Mouse (Mus musculus): ENCODE data around the gene Fntb. TPM values are rescaled to one million over a fixed set of nuclear protein-coding genes. Genes with fewer than 3 reads are reported as not detected.

Fntb gene
- polyA plus RNA-seq, 1 experiment from 2014 or later, result 42.3 TPM

DNA sequence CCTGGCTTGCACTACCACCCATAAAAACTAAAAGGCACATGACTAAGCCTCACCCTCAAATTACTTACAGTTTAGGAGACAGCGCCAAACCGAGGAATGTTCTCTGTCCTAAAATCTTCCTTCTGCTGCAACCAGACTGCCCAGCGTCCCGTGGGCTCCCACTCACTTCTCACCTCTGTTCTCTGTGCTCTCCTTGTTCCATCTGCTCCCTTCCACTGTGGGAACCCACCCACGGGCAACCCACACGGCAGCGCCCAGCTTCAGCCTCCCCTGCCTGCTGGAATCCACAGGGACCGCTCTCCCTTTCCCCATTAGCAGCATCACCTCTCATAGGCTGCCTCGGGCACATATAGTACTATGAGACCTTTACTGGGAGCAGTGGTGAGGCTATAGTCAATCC is 53.5 kb downstream of the Fntb start:
- no peak for ATAC-seq (ENCODE audit: low FRiP score, low TSS enrichment)
- Histone ChIP-seq H3K4me2 (replicated peaks; ENCODE audit: low read depth, low read length) (no peak overlapping the region), H3K4me1 (ENCODE audit: control insufficient read depth, insufficient read depth, low read length) (peaks cover 5% of the 10 kb centered on the region; the same call in 1 of the 2 replicates), H3K9me3 (ENCODE audit: control insufficient read depth, low read length) (no peaks in the 10 kb centered on the region), H3K27me3 (ENCODE audit: control insufficient read depth, insufficient read depth, low read length) (peaks cover 19% of the 10 kb centered on the region), H3K27ac (ENCODE audit: low read depth, low read length) (no peak overlapping the region), H3K9ac (ENCODE audit: low read depth, low read length) (no peak overlapping the region), H3K4me3 (ENCODE audit: low read length) (no peak overlapping the region), H3K36me3 (ENCODE audit: control insufficient read depth, insufficient read depth, low read length) (no peaks in the 10 kb centered on the region)
- whole genome bisulfite sequencing, result 73% methylated on average over 9 of the region's 9 CpGs

DNA sequence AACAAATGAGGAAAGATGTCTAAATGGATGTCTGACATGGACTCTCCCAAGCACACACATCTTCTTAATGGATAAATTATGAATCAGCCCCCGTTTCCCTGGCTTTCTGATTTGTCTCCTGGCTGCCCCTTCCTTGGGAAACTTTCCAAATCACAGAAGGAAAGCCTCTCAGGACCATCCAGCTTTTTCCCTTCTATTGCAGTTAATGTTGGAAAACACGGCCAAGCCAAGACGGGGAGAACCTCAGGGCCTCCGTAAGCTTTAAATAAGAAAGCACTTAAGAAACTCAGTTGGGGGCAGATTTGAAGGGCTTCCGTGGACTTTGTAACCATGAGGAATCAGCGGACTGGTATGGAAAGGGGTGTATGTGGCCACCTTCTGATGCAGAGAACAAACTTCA is 54.4 kb downstream of the Fntb start:
- Histone ChIP-seq H3K36me3 (ENCODE audit: control insufficient read depth, insufficient read depth, low read length) (no peaks in the 10 kb centered on the region), H3K9me3 (ENCODE audit: control insufficient read depth, low read length) (no peaks in the 10 kb centered on the region), H3K27me3 (ENCODE audit: control insufficient read depth, insufficient read depth, low read length) (peaks cover 19% of the 10 kb centered on the region), H3K4me1 (ENCODE audit: control insufficient read depth, insufficient read depth, low read length) (peaks cover 5% of the 10 kb centered on the region; the same call in 1 of the 2 replicates), H3K4me2 (replicated peaks; ENCODE audit: low read depth, low read length) (no peak overlapping the region), H3K9ac (ENCODE audit: low read depth, low read length) (no peak overlapping the region), H3K4me3 (ENCODE audit: low read length) (no peak overlapping the region), H3K27ac (ENCODE audit: low read depth, low read length) (no peak overlapping the region)
- 68% methylated on average over 6 of the region's 6 CpGs for WGBS
- no peak for ATAC-seq (ENCODE audit: low FRiP score, low TSS enrichment)

DNA sequence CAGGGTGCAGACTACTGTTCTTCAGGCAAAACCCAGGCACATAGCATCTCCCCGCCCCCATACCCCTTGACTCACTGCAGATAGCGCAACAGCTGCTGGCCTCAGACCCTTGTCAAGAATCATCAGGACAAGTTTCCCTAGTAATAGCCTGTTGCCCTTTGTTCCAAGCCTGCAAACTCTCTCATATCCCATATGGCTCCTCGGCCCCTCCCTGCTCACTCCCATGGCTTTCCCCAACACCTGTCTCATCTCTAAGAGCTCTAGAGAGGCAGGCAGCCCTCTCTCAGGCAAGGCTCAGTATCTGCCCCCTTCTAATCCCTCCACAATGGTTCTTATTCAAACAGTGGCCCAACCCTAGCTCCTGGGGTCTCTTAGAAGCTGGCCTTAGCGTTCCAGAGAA is 55.2 kb downstream of the Fntb start:
- Histone ChIP-seq H3K27ac (ENCODE audit: low read depth, low read length) (no peak overlapping the region), H3K4me2 (replicated peaks; ENCODE audit: low read depth, low read length) (no peak overlapping the region), H3K4me1 (ENCODE audit: control insufficient read depth, insufficient read depth, low read length) (peaks cover 5% of the 10 kb centered on the region; the same call in 1 of the 2 replicates), H3K36me3 (ENCODE audit: control insufficient read depth, insufficient read depth, low read length) (no peaks in the 10 kb centered on the region), H3K27me3 (ENCODE audit: control insufficient read depth, insufficient read depth, low read length) (peaks cover 19% of the 10 kb centered on the region), H3K4me3 (ENCODE audit: low read length) (no peak overlapping the region), H3K9me3 (ENCODE audit: control insufficient read depth, low read length) (no peaks in the 10 kb centered on the region), H3K9ac (ENCODE audit: low read depth, low read length) (no peak overlapping the region)
- ATAC-seq (ENCODE audit: low FRiP score, low TSS enrichment), result no peak
- WGBS, result 42% methylated on average over 4 of the region's 4 CpGs

DNA sequence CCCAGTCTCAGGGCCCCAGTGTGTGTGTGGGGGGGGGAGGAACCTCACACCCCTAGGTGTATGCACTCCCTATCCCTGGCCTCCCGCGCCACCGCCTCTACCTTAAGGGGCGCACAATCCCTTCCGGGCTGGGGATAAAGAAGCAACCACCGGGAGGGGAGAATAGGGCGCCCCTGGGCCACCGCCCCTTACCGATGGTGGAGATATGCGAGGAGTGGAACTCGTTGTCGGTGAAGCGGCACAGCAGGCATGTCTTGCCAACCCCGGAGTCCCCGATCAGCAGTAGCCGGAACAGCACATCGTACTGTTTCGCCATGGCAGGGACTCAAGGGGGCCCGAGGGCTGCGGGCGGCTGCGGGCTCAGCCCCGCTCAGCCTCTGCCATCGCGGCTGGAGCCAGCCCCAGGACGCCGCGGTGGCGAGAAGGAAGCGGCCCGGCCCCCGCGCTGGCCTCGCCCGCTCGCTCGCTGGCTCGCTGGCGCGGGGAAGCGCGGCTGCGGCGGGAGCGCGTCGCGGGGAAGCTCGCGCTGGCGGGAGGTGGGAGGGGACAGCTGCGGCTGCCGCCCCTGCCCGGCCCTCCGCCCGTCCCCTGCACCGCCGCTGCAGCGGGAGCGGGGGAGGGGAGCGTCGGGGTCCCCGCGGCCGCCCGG is 56.7 kb downstream of the Fntb start:
- Histone ChIP-seq H3K36me3 (ENCODE audit: control insufficient read depth, insufficient read depth, low read length) (no peaks in the 10 kb centered on the region), H3K9me3 (ENCODE audit: control insufficient read depth, low read length) (no peaks in the 10 kb centered on the region), H3K9ac (ENCODE audit: low read depth, low read length) (peak overlapping the region; percentile 79), H3K4me1 (ENCODE audit: control insufficient read depth, insufficient read depth, low read length) (peaks cover 5% of the 10 kb centered on the region; the same call in 1 of the 2 replicates), H3K27ac (ENCODE audit: low read depth, low read length) (no peak overlapping the region), H3K27me3 (ENCODE audit: control insufficient read depth, insufficient read depth, low read length) (peaks cover 19% of the 10 kb centered on the region), H3K4me2 (replicated peaks; ENCODE audit: low read depth, low read length) (peak overlapping the region; percentile 98), H3K4me3 (ENCODE audit: low read length) (peak overlapping the region; percentile 70)
- 1% methylated on average over 49 of the region's 66 CpGs for WGBS
- ATAC-seq (ENCODE audit: low FRiP score, low TSS enrichment), result peak; percentile 69

DNA sequence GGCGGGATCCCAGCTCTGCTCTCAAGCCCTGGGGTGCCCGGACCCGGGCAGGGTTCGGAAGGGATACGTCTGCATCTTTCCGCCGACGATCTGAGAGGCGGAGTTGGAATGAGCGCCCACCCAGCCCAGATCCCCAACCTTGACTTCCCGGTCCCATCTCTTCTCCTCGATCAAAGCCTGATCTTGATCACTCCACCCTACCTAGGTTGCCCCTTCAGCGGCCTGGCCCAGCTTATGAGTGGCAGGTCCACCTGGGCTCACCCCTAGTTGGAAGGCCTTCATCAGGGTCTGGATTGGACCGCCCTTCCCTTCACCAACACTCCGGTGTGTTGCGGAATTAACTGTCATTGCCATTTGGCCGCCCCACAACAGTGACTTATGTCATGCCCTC is 57.3 kb downstream of the Fntb start, which contains the start of gene Rab15:
Gene Rab15 (minus strand): TSS at position 258 of the 391 bp plus-strand sequence.
- no peak within 1 kb of the TSS for H3K27ac ChIP-seq (ENCODE audit: low read depth, low read length)
- H3K36me3 ChIP-seq (ENCODE audit: control insufficient read depth, insufficient read depth, low read length), result no peaks in the 10 kb centered on the region
- H3K9me3 ChIP-seq (ENCODE audit: control insufficient read depth, low read length), result no peaks in the 10 kb centered on the region
- peak within 1 kb of the TSS; percentile 79 for H3K9ac ChIP-seq (ENCODE audit: low read depth, low read length)
- WGBS, result 3% methylated on average over 15 of the region's 17 CpGs
- H3K27me3 ChIP-seq (ENCODE audit: control insufficient read depth, insufficient read depth, low read length), result peaks cover 19% of the 10 kb centered on the region
- H3K4me3 ChIP-seq (ENCODE audit: low read length), result peak within 1 kb of the TSS; percentile 70
- peak; percentile 37 for ATAC-seq (ENCODE audit: low FRiP score, low TSS enrichment)
- H3K4me1 ChIP-seq (ENCODE audit: control insufficient read depth, insufficient read depth, low read length), result peaks cover 5% of the 10 kb centered on the region; the same call in 1 of the 2 replicates
- peak within 1 kb of the TSS; percentile 98 for H3K4me2 ChIP-seq (replicated peaks; ENCODE audit: low read depth, low read length)

DNA sequence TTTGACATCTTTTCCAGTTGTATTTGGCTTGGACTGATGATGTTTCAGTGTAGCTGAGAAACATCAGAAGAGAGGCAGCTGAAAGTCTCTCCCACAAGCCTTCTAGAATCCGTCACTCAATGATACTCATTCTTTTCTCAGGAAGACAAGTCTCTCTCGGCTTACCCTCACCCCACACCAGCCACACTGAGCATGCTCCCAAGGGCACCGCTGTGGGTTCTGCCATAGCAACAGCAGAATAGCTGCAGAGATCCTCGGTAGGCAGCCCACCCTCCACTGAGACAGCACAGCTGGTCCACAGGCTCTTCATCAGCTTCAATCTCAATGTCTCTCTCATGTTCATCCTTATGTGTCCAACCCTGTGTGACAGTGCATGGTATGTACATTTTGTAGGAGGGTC is 59.9 kb downstream of the Fntb start:
- no peaks in the 10 kb centered on the region for H3K9me3 ChIP-seq (ENCODE audit: control insufficient read depth, low read length)
- ATAC-seq (ENCODE audit: low FRiP score, low TSS enrichment), result no peak
- no peak overlapping the region for H3K4me3 ChIP-seq (ENCODE audit: low read length)
- H3K27me3 ChIP-seq (ENCODE audit: control insufficient read depth, insufficient read depth, low read length), result peaks cover 19% of the 10 kb centered on the region
- H3K4me2 ChIP-seq (replicated peaks; ENCODE audit: low read depth, low read length), result no peak overlapping the region
- H3K36me3 ChIP-seq (ENCODE audit: control insufficient read depth, insufficient read depth, low read length), result no peaks in the 10 kb centered on the region
- 70% methylated on average over 4 of the region's 4 CpGs for WGBS
- no peak overlapping the region for H3K9ac ChIP-seq (ENCODE audit: low read depth, low read length)
- no peak overlapping the region for H3K27ac ChIP-seq (ENCODE audit: low read depth, low read length)
- peaks cover 5% of the 10 kb centered on the region; the same call in 1 of the 2 replicates for H3K4me1 ChIP-seq (ENCODE audit: control insufficient read depth, insufficient read depth, low read length)

DNA sequence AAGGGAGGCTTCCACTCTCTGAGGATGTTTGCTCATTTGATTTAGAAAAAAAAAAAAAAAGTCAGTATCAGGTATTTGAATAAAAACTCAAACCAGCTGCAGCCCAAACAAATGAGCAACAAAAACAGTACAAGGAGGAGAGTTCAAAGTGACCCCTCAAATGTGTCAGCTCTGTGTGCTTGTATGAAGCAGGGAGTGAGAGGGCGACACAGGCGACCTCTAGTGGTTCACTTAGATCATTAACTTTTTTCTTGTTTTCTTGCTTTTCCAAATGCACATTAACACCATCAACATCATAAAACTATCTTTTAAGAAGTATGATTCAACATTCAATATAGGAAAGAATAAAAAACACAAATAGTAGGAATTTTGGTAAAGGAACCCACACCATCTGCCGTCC is 67.3 kb downstream of the Fntb start:
- H3K27ac ChIP-seq (ENCODE audit: low read depth, low read length), result no peak overlapping the region
- no peak overlapping the region for H3K9ac ChIP-seq (ENCODE audit: low read depth, low read length)
- H3K9me3 ChIP-seq (ENCODE audit: control insufficient read depth, low read length), result no peaks in the 10 kb centered on the region
- H3K4me2 ChIP-seq (replicated peaks; ENCODE audit: low read depth, low read length), result no peak overlapping the region
- no peaks in the 10 kb centered on the region for H3K36me3 ChIP-seq (ENCODE audit: control insufficient read depth, insufficient read depth, low read length)
- WGBS, result 6% methylated on average over 3 of the region's 3 CpGs
- no peaks in the 10 kb centered on the region for H3K4me1 ChIP-seq (ENCODE audit: control insufficient read depth, insufficient read depth, low read length)
- no peak for ATAC-seq (ENCODE audit: low FRiP score, low TSS enrichment)
- H3K27me3 ChIP-seq (ENCODE audit: control insufficient read depth, insufficient read depth, low read length), result no peaks in the 10 kb centered on the region
- H3K4me3 ChIP-seq (ENCODE audit: low read length), result no peak overlapping the region

DNA sequence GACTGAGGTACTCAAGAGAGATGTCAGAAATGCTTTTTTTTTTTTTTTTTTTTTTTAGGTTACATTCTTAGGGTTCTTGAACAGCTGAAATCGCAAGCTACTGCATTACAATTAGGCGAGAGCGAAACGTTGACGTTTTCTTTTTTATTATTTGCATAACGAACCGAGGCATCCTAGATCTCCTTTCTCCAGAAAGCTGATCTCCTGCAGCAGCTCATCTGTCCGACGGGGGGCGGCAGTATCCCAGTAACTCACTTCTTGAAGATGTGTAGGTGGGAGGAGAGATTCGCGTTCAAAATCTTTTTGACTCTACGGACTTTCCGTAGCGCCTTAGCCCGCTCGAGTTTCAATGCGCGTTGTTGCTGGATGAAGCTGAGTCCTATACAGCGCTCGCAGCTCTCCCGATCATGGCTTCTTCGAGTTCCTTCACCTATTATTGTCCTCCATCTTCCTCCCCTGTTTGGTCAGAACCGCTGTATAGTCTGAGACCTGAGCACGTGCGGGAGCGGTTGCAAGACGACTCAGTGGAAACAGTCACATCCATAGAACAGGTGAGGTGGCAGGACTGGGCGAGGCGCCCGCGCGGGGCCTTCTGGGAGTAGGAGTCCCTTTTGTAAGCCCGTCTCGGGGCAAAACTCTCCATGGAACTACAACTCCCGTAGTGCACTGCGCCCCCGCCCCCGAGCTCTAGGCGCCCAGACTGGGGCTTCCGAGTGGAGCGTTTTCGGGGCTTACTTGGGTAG is 71.9 kb downstream of the Fntb start:
- H3K4me1 ChIP-seq (ENCODE audit: control insufficient read depth, insufficient read depth, low read length), result no peaks in the 10 kb centered on the region
- H3K27ac ChIP-seq (ENCODE audit: low read depth, low read length), result peak overlapping the region; percentile 3; the same call in 1 of the 2 replicates
- no peaks in the 10 kb centered on the region for H3K9me3 ChIP-seq (ENCODE audit: control insufficient read depth, low read length)
- no peaks in the 10 kb centered on the region for H3K36me3 ChIP-seq (ENCODE audit: control insufficient read depth, insufficient read depth, low read length)
- peak overlapping the region; percentile 66 for H3K9ac ChIP-seq (ENCODE audit: low read depth, low read length)
- H3K4me3 ChIP-seq (ENCODE audit: low read length), result peak overlapping the region; percentile 62
- no peaks in the 10 kb centered on the region for H3K27me3 ChIP-seq (ENCODE audit: control insufficient read depth, insufficient read depth, low read length)
- peak; percentile 98 for ATAC-seq (ENCODE audit: low FRiP score, low TSS enrichment)
- WGBS, result under 1% methylated on average over 43 of the region's 43 CpGs
- H3K4me2 ChIP-seq (replicated peaks; ENCODE audit: low read depth, low read length), result peak overlapping the region; percentile 60
